Mouse (Mus musculus) lung, embryonic 15.5 days (tissue): Measurements from ENCODE around the gene Serpina3a. TPM values are rescaled to one million over a fixed set of nuclear protein-coding genes. Genes with fewer than 3 reads are reported as not detected.

Source experiments
- ATAC-seq: fragments of 200-750 bp; cut with Nextera tagmentation; 2 replicates; pipeline ENCODE4 v1.8.0; 2017; ENCODE audit warnings: moderate number of reproducible peaks, borderline replicate concordance; ENCODE audit not compliant: low FRiP score, low TSS enrichment; ENCODE audit errors: extremely low read depth
- H3K27ac ChIP-seq: fragments of 300-500 bp; sonication (generic); 2 replicates; pipeline ENCODE4 v1.5.1; 2015; ENCODE audit warnings: moderate library complexity, mild to moderate bottlenecking, inconsistent platforms
- H3K27me3 ChIP-seq: fragments of 300-500 bp; sonication (generic); 2 replicates; pipeline ENCODE4 v1.6.1; 2015; ENCODE audit warnings: inconsistent platforms
- H3K36me3 ChIP-seq: fragments of 300-500 bp; sonication (generic); 2 replicates; pipeline ENCODE4 v1.6.1; 2015; ENCODE audit warnings: inconsistent platforms
- H3K4me1 ChIP-seq: fragments of 300-500 bp; sonication (generic); 2 replicates; pipeline ENCODE4 v1.6.1; 2015; ENCODE audit warnings: inconsistent platforms
- H3K4me2 ChIP-seq: fragments of 300-500 bp; sonication (generic); 2 replicates; pipeline ENCODE4 v1.6.1; 2015; ENCODE audit warnings: inconsistent platforms, mild to moderate bottlenecking, moderate library complexity
- H3K4me3 ChIP-seq: fragments of 300-500 bp; sonication (generic); 2 replicates; pipeline ENCODE4 v1.5.1; 2015; ENCODE audit warnings: mild to moderate bottlenecking, inconsistent platforms
- H3K9ac ChIP-seq: fragments of 300-500 bp; sonication (generic); 2 replicates; pipeline ENCODE4 v1.6.1; 2015; ENCODE audit warnings: inconsistent platforms
- H3K9me3 ChIP-seq: fragments of 300-500 bp; sonication (generic); 2 replicates; pipeline ENCODE4 v1.6.1; 2016; ENCODE audit warnings: inconsistent platforms
- WGBS: fragments of 180-500 bp; shearing (Covaris S2); methylation state at CpG from one replicate; pipeline ENCODE4 v1.1.7; 2015; 5-methylcytosine and 5-hydroxymethylcytosine counted together
- polyA plus RNA-seq: library from polyadenylated mRNA; unstranded; fragments of >200 nt; fragmentation: Nextera tagmentation; extraction: Ambion mirVana; gene quantifications from 2 replicates; pipeline ENCODE4 v1.2.1, GENCODE M21; 2015

Serpina3a gene
- polyA plus RNA-seq, 1 experiment from 2014 or later = not detected

DNA sequence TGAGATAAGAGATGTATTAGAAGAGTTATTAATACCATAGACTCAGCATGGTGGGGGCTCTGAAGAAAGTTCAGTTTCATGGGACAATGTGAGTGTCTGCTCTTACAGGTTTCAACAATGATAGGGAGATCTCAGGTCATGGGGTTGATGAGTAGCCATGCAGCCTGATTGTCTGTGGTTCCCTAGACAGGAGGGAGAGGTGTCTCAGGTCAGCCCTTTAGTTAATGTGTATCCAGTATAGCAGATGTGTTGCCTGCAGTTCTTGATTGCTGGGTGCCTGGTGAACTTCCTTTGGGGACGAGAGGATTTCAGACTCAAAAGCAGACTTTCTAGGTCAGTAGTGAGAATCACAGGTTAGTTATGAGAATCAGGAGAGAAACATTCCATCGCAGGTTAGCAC lies 4.0 kb upstream of the Serpina3a start:
- no peak for ATAC-seq
- Histone ChIP-seq H3K4me2 (no peak overlapping the region), H3K9me3 (no peaks in the 10 kb centered on the region), H3K36me3 (no peaks in the 10 kb centered on the region), H3K9ac (no peak overlapping the region), H3K27me3 (no peaks in the 10 kb centered on the region), H3K4me1 (no peaks in the 10 kb centered on the region), H3K27ac (no peak overlapping the region), H3K4me3 (no peak overlapping the region)
- 79% methylated on average over 2 of the region's 2 CpGs for WGBS

DNA sequence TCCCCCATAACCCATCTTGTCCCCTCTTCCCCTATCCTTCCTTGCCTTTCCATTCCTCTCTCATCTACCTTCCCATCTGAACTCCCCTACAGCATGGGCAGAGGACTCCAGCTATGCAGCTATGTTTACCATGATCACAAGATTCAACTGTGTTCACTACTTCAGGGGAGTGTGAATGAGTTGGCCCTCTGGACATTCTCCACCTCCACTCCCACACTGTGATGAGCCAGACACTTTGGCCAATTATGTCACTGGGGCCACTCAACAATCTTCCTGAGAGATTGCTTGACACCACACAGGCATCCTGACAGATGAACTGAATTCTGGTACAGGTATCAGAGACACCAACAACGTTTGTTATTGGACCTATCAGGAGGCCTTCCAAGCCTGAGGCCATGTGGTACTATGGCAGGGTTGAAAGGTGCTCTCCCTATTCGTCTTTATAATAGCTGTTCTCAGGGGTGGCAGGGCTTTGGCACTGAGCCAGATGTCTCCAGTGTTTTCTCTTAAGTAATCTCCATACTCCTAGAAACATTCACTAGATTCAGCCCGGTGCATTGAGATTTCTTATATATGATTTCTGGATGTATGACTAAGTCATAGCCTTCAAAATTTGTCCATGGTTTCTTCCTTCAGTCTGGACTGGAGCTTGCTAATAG lies 2.5 kb downstream of the Serpina3a start:
- Histone ChIP-seq H3K4me3 (no peak overlapping the region), H3K9me3 (no peaks in the 10 kb centered on the region), H3K36me3 (no peaks in the 10 kb centered on the region), H3K4me2 (no peak overlapping the region), H3K27ac (no peak overlapping the region), H3K4me1 (no peaks in the 10 kb centered on the region), H3K27me3 (no peaks in the 10 kb centered on the region), H3K9ac (no peak overlapping the region)
- 0 out of 2 replicates have a peak, but pooled peaks have one; percentile 31 for ATAC-seq
- 36% methylated on average over 3 of the region's 3 CpGs for WGBS

DNA sequence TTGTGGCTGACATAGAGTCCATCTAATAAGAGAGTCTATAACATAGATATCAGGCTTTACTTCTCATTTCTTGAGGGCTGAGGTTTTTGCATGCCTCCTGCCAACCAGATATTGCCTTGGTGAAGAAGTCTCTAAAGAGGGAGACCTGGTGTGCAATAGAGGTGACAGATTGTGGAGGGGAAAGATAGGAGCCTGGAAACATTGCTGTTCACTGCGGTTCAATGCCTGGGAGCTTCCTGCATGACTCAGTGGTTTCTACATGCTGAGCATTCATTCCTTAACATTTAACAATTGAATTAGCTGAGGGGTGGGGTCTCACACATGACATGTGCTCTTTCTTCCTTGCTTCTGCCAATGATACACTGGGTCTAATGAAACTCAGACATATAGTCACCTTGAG lies 10.6 kb downstream of the Serpina3a start:
- no peaks in the 10 kb centered on the region for H3K36me3 ChIP-seq
- no peak overlapping the region for H3K27ac ChIP-seq
- H3K4me1 ChIP-seq = no peaks in the 10 kb centered on the region
- H3K27me3 ChIP-seq = no peaks in the 10 kb centered on the region
- ATAC-seq = no peak
- H3K4me3 ChIP-seq = no peak overlapping the region
- 86% methylated on average over 1 of the region's 1 CpGs for WGBS
- H3K9me3 ChIP-seq = no peaks in the 10 kb centered on the region
- H3K4me2 ChIP-seq = no peak overlapping the region
- no peak overlapping the region for H3K9ac ChIP-seq

DNA sequence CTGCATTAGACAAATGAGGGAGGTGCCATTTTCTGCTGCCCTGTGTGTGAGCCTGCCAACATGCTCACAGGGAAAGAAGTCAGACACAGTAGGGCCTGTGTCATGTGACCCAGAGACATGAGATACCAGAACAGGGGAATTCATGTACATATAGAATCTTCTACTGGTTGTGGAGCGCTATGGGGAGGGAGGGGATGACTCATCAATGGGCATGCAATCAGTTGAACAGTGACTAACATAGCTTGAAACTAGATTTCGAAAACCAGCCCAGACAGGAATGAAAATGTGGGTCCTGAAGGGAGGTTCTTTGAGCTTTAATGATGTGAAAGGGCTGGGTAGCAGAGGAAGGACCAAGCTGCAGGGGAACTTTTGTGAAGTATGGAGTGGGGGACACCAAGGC lies 11.5 kb downstream of the Serpina3a start:
- Histone ChIP-seq H3K9ac (no peak overlapping the region), H3K36me3 (no peaks in the 10 kb centered on the region), H3K4me1 (no peaks in the 10 kb centered on the region), H3K27me3 (no peaks in the 10 kb centered on the region), H3K4me2 (no peak overlapping the region), H3K4me3 (no peak overlapping the region), H3K9me3 (no peaks in the 10 kb centered on the region), H3K27ac (no peak overlapping the region)
- no peak for ATAC-seq
- 87% methylated on average over 2 of the region's 2 CpGs for WGBS

DNA sequence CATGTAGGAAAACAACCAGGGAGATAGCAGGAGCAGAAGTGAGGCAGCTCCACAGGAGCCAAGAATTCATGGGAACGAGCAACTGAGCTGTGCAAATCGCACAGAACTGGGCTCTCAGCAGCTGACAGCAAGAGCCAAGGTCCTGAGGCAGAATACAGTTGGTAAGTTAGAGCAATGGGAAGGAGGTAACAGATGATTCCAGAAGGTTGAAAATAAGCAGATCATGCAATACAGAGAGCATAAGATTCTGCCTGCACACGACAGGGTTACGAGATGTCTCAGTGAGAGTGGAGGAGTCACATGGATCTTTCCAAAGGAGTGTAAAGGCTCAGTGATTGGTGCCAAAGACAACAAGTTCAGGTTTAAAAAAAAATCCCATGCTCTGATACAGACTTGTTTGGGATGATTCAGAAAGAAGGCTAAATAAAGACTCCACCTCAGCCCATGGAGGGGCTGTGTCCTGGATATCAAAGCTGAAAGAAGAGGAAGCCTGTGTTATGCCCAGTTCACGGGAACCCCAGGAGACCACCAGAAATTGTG lies 12.6 kb downstream of the Serpina3a start:
- WGBS = 74% methylated on average over 5 of the region's 5 CpGs
- Histone ChIP-seq H3K27me3 (no peaks in the 10 kb centered on the region), H3K4me3 (no peak overlapping the region), H3K9me3 (no peaks in the 10 kb centered on the region), H3K36me3 (no peaks in the 10 kb centered on the region), H3K4me2 (no peak overlapping the region), H3K9ac (no peak overlapping the region), H3K27ac (no peak overlapping the region), H3K4me1 (no peaks in the 10 kb centered on the region)
- ATAC-seq = no peak

DNA sequence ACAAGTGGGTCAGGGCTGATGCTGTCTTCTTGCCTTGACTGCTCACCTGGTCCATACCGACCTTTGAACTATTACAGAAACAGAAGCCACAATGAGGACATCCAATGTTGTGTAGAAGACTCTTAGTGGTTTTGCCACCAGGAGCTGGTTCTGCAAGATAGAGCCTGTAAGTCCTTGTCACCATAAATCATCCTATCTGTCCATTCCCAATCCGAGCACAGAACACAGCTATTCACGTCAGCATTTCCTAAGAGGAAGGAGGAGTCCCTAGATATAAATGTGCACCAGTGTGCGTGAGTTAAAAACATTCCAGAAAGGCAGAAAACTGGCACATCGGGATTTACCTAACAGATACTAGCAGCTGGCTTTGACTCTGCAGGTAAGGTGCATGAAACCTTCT lies 15.2 kb downstream of the Serpina3a start, which contains the start of gene Serpina3b:
Gene Serpina3b (plus strand): TSS at position 301 of the 400 bp plus-strand sequence.
- no peak for ATAC-seq
- no peak within 1 kb of the TSS for H3K4me2 ChIP-seq
- no peaks in the 10 kb centered on the region for H3K27me3 ChIP-seq
- H3K9ac ChIP-seq = no peak within 1 kb of the TSS
- no peak within 1 kb of the TSS for H3K27ac ChIP-seq
- H3K4me1 ChIP-seq = no peaks in the 10 kb centered on the region
- no peaks in the 10 kb centered on the region for H3K36me3 ChIP-seq
- WGBS = 68% methylated on average over 5 of the region's 5 CpGs
- H3K9me3 ChIP-seq = no peaks in the 10 kb centered on the region
- H3K4me3 ChIP-seq = no peak within 1 kb of the TSS

DNA sequence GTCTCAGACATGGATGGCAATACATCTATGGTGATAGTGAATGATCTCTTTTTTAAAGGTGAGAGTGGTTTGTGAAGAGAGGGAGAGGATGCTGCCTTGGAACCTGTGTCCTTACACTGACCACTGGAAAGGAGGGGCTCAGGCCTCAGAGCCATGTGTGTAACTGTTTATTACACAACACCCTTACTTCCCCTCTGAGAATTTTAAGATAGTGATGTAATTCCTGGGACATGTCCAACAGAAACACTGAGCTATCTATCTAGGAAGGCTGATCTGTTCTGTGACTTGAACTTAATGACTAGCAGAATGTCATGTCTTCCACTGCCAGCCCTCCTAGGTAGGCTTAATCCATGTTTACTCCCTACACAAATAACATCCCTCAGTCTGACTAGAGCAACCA lies 18.5 kb downstream of the Serpina3a start:
- Histone ChIP-seq H3K9ac (no peak overlapping the region), H3K27ac (no peak overlapping the region), H3K4me2 (no peak overlapping the region), H3K9me3 (no peaks in the 10 kb centered on the region), H3K27me3 (no peaks in the 10 kb centered on the region), H3K4me3 (no peak overlapping the region), H3K36me3 (no peaks in the 10 kb centered on the region), H3K4me1 (no peaks in the 10 kb centered on the region)
- ATAC-seq = no peak

DNA sequence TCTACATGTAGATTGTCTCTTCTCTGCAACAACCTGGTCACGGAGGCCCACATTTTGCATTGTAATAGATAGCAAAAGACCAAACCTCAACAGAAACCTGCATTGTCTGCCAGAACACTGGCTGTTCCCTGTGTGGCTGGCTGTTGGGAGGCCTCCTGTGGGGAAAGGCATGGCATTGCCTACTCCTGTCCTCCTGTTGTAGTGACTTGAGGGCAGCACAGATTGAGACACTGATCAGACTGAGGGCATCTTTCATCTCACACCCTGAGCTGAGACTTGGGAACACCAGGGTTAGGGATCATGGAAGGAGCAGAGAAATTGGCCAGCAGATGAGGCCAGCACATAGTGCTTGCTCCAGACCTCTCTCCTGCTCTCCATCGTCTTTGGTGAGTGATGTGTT lies 25.7 kb downstream of the Serpina3a start:
- no peak overlapping the region for H3K4me3 ChIP-seq
- no peaks in the 10 kb centered on the region for H3K36me3 ChIP-seq
- H3K27me3 ChIP-seq = no peaks in the 10 kb centered on the region
- 64% methylated on average over 2 of the region's 2 CpGs for WGBS
- no peak overlapping the region for H3K4me2 ChIP-seq
- no peak overlapping the region for H3K9ac ChIP-seq
- no peak for ATAC-seq
- H3K9me3 ChIP-seq = no peaks in the 10 kb centered on the region
- H3K4me1 ChIP-seq = no peaks in the 10 kb centered on the region
- H3K27ac ChIP-seq = no peak overlapping the region

DNA sequence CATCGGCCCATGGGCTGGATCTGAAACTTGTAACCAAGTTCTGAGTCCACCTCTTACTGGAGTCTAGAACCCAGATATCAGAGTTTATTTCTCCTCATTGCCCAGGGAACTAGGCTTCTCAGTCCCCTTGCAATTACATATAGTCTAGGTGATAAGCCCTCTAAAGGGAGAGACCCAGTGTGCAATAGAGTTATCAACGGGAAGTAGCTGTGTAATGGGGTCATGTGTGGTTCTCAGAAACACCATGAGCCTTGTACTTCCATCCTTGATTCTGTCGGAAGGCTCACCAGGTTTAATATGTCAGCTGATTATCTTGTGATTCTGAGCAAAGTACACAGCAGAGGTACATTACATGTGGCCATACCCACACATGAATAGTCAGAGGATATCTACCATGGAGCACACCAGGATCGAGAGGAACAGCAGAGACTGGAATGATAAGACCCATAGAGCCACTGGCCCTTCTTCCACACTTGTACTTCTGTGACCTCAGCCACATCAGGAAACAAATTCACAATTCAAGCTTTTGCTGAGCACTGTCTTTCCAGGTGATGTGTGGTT lies 28.1 kb downstream of the Serpina3a start:
- WGBS = 84% methylated on average over 4 of the region's 4 CpGs
- Histone ChIP-seq H3K9me3 (no peaks in the 10 kb centered on the region), H3K4me1 (no peaks in the 10 kb centered on the region), H3K9ac (no peak overlapping the region), H3K4me2 (no peak overlapping the region), H3K27me3 (no peaks in the 10 kb centered on the region), H3K4me3 (no peak overlapping the region), H3K27ac (no peak overlapping the region), H3K36me3 (no peaks in the 10 kb centered on the region)
- ATAC-seq = no peak

DNA sequence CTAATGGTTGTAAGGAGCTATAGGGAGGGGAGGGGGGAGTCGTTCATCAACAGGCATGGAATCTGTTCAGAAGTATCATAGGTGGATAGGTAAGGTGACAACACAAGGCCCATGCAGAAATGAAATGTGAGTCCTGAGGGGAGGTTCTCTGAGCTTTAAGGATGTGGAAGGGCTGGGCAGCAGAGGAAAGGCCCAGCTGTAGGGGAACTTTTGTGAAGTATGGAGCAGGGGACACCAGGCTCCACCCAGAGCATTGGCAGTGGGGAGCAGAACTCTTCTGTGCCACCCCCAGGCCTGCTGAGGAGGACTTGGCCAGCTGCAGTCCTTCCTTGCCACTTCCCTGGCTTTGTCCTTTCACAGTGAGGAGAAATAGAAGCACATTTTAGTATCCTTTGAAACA lies 29.0 kb downstream of the Serpina3a start:
- no peaks in the 10 kb centered on the region for H3K27me3 ChIP-seq
- H3K9ac ChIP-seq = no peak overlapping the region
- no peaks in the 10 kb centered on the region for H3K36me3 ChIP-seq
- WGBS = 70% methylated on average over 1 of the region's 1 CpGs
- no peaks in the 10 kb centered on the region for H3K9me3 ChIP-seq
- no peak for ATAC-seq
- no peaks in the 10 kb centered on the region for H3K4me1 ChIP-seq
- no peak overlapping the region for H3K4me3 ChIP-seq
- H3K4me2 ChIP-seq = no peak overlapping the region
- H3K27ac ChIP-seq = no peak overlapping the region

DNA sequence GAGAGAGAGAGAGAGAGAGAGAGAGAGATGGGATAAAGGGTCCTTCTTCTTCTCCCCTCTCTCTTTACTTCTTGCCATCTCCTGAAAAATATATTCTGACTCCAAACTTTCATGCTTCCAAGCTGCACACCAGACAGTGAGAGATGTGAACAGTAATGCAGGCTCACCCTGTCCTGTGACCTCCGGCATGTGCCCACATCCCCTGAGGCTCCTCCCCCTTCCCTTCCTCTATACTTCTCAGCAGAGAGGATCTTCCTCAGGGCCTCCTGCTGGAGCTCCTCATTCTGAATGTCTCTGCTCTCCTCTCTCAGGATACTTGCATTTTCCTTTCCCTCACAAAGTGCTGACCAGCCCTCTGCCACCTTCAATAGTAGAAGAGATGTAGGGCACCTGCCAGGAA lies 29.9 kb downstream of the Serpina3a start:
- H3K36me3 ChIP-seq = no peaks in the 10 kb centered on the region
- H3K4me2 ChIP-seq = no peak overlapping the region
- ATAC-seq = no peak
- no peak overlapping the region for H3K27ac ChIP-seq
- no peak overlapping the region for H3K4me3 ChIP-seq
- H3K4me1 ChIP-seq = no peaks in the 10 kb centered on the region
- no peaks in the 10 kb centered on the region for H3K27me3 ChIP-seq
- H3K9ac ChIP-seq = no peak overlapping the region
- no peaks in the 10 kb centered on the region for H3K9me3 ChIP-seq
- WGBS = 62% methylated on average over 1 of the region's 1 CpGs

DNA sequence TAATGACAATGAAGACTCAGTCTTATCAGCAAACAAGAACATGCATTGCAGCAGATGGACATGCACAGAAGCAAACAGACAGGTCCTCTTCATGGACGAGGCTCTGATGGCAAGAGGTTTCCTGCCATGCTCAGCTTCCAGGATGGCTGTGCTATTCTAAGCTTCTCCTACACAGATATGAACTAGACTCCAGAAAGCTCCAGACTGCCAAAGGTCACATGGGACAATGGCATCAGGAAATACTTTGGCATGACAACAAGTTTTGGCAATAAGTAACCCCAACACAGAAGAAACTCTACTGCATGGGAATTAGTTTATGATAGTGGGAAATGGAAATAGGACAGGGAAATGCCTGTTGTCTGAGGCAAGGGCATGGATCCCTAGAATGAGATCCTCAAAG lies 30.8 kb downstream of the Serpina3a start:
- H3K36me3 ChIP-seq = no peaks in the 10 kb centered on the region
- no peak overlapping the region for H3K27ac ChIP-seq
- no peak for ATAC-seq
- H3K4me1 ChIP-seq = no peaks in the 10 kb centered on the region
- no peaks in the 10 kb centered on the region for H3K27me3 ChIP-seq
- no peak overlapping the region for H3K4me2 ChIP-seq
- H3K9me3 ChIP-seq = no peaks in the 10 kb centered on the region
- 64% methylated on average over 1 of the region's 1 CpGs for WGBS
- H3K4me3 ChIP-seq = no peak overlapping the region
- H3K9ac ChIP-seq = no peak overlapping the region
